In genomic region chr10:123800692-123801528, GRCm38 (mm10) we compare ENCODE assay signal across 15 mouse cellular contexts.
DNase-seq lines count a peak whose midpoint lies in the region; ATAC-seq lines count a peak whose summit lies in the region.
"Had no signal": no experiment of that assay in that cellular context is flagged by ENCODE, and none has a peak within 500 bp of the region (broad histone marks: within the 10 kb centered on the region; RNA-seq: fewer than 3 reads in every experiment).

No protein-coding gene starts in this region.

- H3K4me2 ChIP-seq in kidney, embryonic 15.5 days = peak overlapping the region; percentile 44
- H3K4me2 ChIP-seq in midbrain, embryonic 15.5 days = peak overlapping the region; percentile 22; the same call in 1 of the 2 replicates
- no peak overlapping the region for H3K4me2 ChIP-seq in midbrain, embryonic 11.5 days
- peak overlapping the region; percentile 33 for H3K4me2 ChIP-seq in forebrain, embryonic 14.5 days (ENCODE audit: low read length)
- H3K4me2 ChIP-seq in limb, embryonic 13.5 days (replicated peaks) = peak overlapping the region; percentile 57
- H3K4me2 ChIP-seq: embryonic facial prominence, embryonic 15.5 days; liver, embryonic 15.5 days; neural tube, embryonic 12.5 days had no signal

- H3K9ac ChIP-seq in kidney, embryonic 15.5 days = no peak overlapping the region
- H3K9ac ChIP-seq in midbrain, embryonic 15.5 days = no peak overlapping the region
- H3K9ac ChIP-seq in midbrain, embryonic 11.5 days (ENCODE audit: low read length) = no peak overlapping the region
- H3K9ac ChIP-seq in forebrain, embryonic 14.5 days (ENCODE audit: low read length) = no peak overlapping the region
- no peak overlapping the region for H3K9ac ChIP-seq in limb, embryonic 13.5 days
- H3K9ac ChIP-seq: embryonic facial prominence, embryonic 15.5 days; liver, embryonic 15.5 days; neural tube, embryonic 12.5 days had no signal

- H3K9me3 ChIP-seq in kidney, embryonic 15.5 days (replicated peaks) = no peaks in the 10 kb centered on the region
- no peaks in the 10 kb centered on the region for H3K9me3 ChIP-seq in midbrain, embryonic 15.5 days
- no peaks in the 10 kb centered on the region for H3K9me3 ChIP-seq in midbrain, embryonic 11.5 days (ENCODE audit: control insufficient read depth, low read length)
- H3K9me3 ChIP-seq in forebrain, embryonic 14.5 days (replicated peaks; ENCODE audit: control insufficient read depth, low read length) = no peaks in the 10 kb centered on the region
- H3K9me3 ChIP-seq in limb, embryonic 13.5 days = no peaks in the 10 kb centered on the region
- H3K9me3 ChIP-seq in heart, embryonic 10.5 days = no peaks in the 10 kb centered on the region
- H3K9me3 ChIP-seq: embryonic facial prominence, embryonic 15.5 days; hindbrain, embryonic 10.5 days; liver, embryonic 15.5 days; neural tube, embryonic 12.5 days had no signal

- 49% methylated on average over 17 of the region's 17 CpGs for WGBS in kidney, embryonic 15.5 days
- 74% methylated on average over 17 of the region's 17 CpGs for WGBS in midbrain, embryonic 15.5 days
- WGBS in midbrain, embryonic 11.5 days = 85% methylated on average over 17 of the region's 17 CpGs
- 47% methylated on average over 17 of the region's 17 CpGs for WGBS in forebrain, embryonic 14.5 days
- 48% methylated on average over 17 of the region's 17 CpGs for WGBS in limb, embryonic 13.5 days
- 83% methylated on average over 17 of the region's 17 CpGs for WGBS in heart, embryonic 10.5 days

- H3K36me3 ChIP-seq in kidney, embryonic 15.5 days = no peaks in the 10 kb centered on the region
- H3K36me3 ChIP-seq in midbrain, embryonic 15.5 days (replicated peaks) = no peaks in the 10 kb centered on the region
- H3K36me3 ChIP-seq in midbrain, embryonic 11.5 days (ENCODE audit: control insufficient read depth, insufficient read depth, low read length) = no peaks in the 10 kb centered on the region
- H3K36me3 ChIP-seq in forebrain, embryonic 14.5 days (ENCODE audit: control insufficient read depth, insufficient read depth, low read length) = no peaks in the 10 kb centered on the region
- no peaks in the 10 kb centered on the region for H3K36me3 ChIP-seq in limb, embryonic 13.5 days
- no peaks in the 10 kb centered on the region for H3K36me3 ChIP-seq in heart, embryonic 10.5 days
- H3K36me3 ChIP-seq: embryonic facial prominence, embryonic 15.5 days; hindbrain, embryonic 10.5 days; liver, embryonic 15.5 days; neural tube, embryonic 12.5 days had no signal

- H3K4me3 ChIP-seq in kidney, embryonic 15.5 days (replicated peaks) = no peak overlapping the region
- H3K4me3 ChIP-seq in midbrain, embryonic 15.5 days = no peak overlapping the region
- no peak overlapping the region for H3K4me3 ChIP-seq in midbrain, embryonic 11.5 days (ENCODE audit: low read depth, low read length)
- H3K4me3 ChIP-seq in forebrain, embryonic 14.5 days (ENCODE audit: low read depth, low read length) = no peak overlapping the region
- H3K4me3 ChIP-seq in limb, embryonic 13.5 days = peak overlapping the region; percentile 15; the same call in 1 of the 2 replicates
- no peak overlapping the region for H3K4me3 ChIP-seq in heart, embryonic 10.5 days
- H3K4me3 ChIP-seq: embryonic facial prominence, embryonic 15.5 days; hindbrain, embryonic 10.5 days; liver, embryonic 15.5 days; neural tube, embryonic 12.5 days had no signal

- DNase-seq in kidney, postnatal 14 days = no peak
- no peak for DNase-seq in midbrain, embryonic 11.5 days (ENCODE audit: low spot score, missing footprints)
- DNase-seq in forebrain, embryonic 14.5 days (ENCODE audit: low spot score) = peak; percentile 27
- no peak for DNase-seq in heart, embryonic 10.5 days (ENCODE audit: low spot score)
- no peak for DNase-seq in thymus, postnatal 10 days (ENCODE audit: low spot score in 2 of 2)
- DNase-seq: cerebellum, adult 11-12 months; thymus, postnatal 14 days had no signal

- H3K4me1 ChIP-seq in kidney, embryonic 15.5 days = peaks cover 9% of the 10 kb centered on the region; the same call in 1 of the 2 replicates
- no peaks in the 10 kb centered on the region for H3K4me1 ChIP-seq in midbrain, embryonic 15.5 days
- H3K4me1 ChIP-seq in midbrain, embryonic 11.5 days (ENCODE audit: control insufficient read depth, insufficient read depth, low read length) = no peaks in the 10 kb centered on the region
- H3K4me1 ChIP-seq in forebrain, embryonic 14.5 days (ENCODE audit: control insufficient read depth, insufficient read depth, low read length) = peaks cover 3% of the 10 kb centered on the region; the same call in 1 of the 2 replicates
- peaks cover 14% of the 10 kb centered on the region for H3K4me1 ChIP-seq in limb, embryonic 13.5 days
- no peaks in the 10 kb centered on the region for H3K4me1 ChIP-seq in heart, embryonic 10.5 days
- H3K4me1 ChIP-seq: embryonic facial prominence, embryonic 15.5 days; hindbrain, embryonic 10.5 days; liver, embryonic 15.5 days; neural tube, embryonic 12.5 days had no signal

- H3K27me3 ChIP-seq in kidney, embryonic 15.5 days = no peaks in the 10 kb centered on the region
- no peaks in the 10 kb centered on the region for H3K27me3 ChIP-seq in midbrain, embryonic 15.5 days (replicated peaks)
- no peaks in the 10 kb centered on the region for H3K27me3 ChIP-seq in midbrain, embryonic 11.5 days (ENCODE audit: control insufficient read depth, insufficient read depth, low read length)
- H3K27me3 ChIP-seq in forebrain, embryonic 14.5 days (replicated peaks; ENCODE audit: control insufficient read depth, insufficient read depth, low read length) = no peaks in the 10 kb centered on the region
- no peaks in the 10 kb centered on the region for H3K27me3 ChIP-seq in limb, embryonic 13.5 days
- H3K27me3 ChIP-seq in heart, embryonic 10.5 days (ENCODE audit: insufficient read depth, poor library complexity, severe bottlenecking) = no peaks in the 10 kb centered on the region
- H3K27me3 ChIP-seq: embryonic facial prominence, embryonic 15.5 days; liver, embryonic 15.5 days; neural tube, embryonic 12.5 days had no signal

- H3K27ac ChIP-seq in kidney, embryonic 15.5 days = no peak overlapping the region
- H3K27ac ChIP-seq in midbrain, embryonic 15.5 days = no peak overlapping the region
- no peak overlapping the region for H3K27ac ChIP-seq in midbrain, embryonic 11.5 days (ENCODE audit: low read depth, low read length)
- no peak overlapping the region for H3K27ac ChIP-seq in forebrain, embryonic 14.5 days (ENCODE audit: low read depth, low read length)
- no peak overlapping the region for H3K27ac ChIP-seq in limb, embryonic 13.5 days
- H3K27ac ChIP-seq in heart, embryonic 10.5 days = no peak overlapping the region
- H3K27ac ChIP-seq: embryonic facial prominence, embryonic 15.5 days; hindbrain, embryonic 10.5 days; liver, embryonic 15.5 days; neural tube, embryonic 12.5 days had no signal

- ATAC-seq in kidney, embryonic 15.5 days (replicated peaks; ENCODE audit: low FRiP score) = peak; percentile 84
- no peak for ATAC-seq in midbrain, embryonic 15.5 days (replicated peaks)
- ATAC-seq in midbrain, embryonic 11.5 days (ENCODE audit: low FRiP score) = no peak
- ATAC-seq in forebrain, embryonic 14.5 days = peak; percentile 69
- peak; percentile 48 for ATAC-seq in limb, embryonic 13.5 days (ENCODE audit: low FRiP score, low read depth)
- ATAC-seq: intestine, embryonic 16.5 days had no signal

Comparison
In these comparisons a context has a peak if more than half of its experiments do, and no peak if none do; other contexts are left out.
1. ATAC-seq: peak in kidney, embryonic 15.5 days (single experiment), forebrain, embryonic 14.5 days (single experiment) and limb, embryonic 13.5 days (single experiment); none in midbrain, embryonic 15.5 days (single experiment) and midbrain, embryonic 11.5 days (single experiment).